Mouse (Mus musculus) liver, embryonic 11.5 days (tissue): ENCODE measurements around the gene Ssbp3. TPM values are rescaled to one million over a fixed set of nuclear protein-coding genes. Genes with fewer than 3 reads are reported as not detected.

Experiments used
- ATAC-seq: fragments of 200-750 bp; cut with Nextera tagmentation; replicated peaks from 2 replicates; pipeline ENCODE4 v1.8.0; 2017; ENCODE audit warnings: moderate number of reproducible peaks, mild to moderate bottlenecking, moderate TSS enrichment, moderate library complexity; ENCODE audit not compliant: low FRiP score
- DNase-seq: peaks from one replicate; pipeline ENCODE4 v3.0.0-alpha.2; 2017; ENCODE audit warnings: low spot score
- H3K27ac ChIP-seq: fragments of 300-500 bp; sonication (generic); 2 replicates; pipeline ENCODE4 v1.5.1; 2014; ENCODE audit warnings: mild to moderate bottlenecking, low read depth, low read length, control low read depth
- H3K27me3 ChIP-seq: fragments of 300-500 bp; sonication (generic); replicated peaks from 2 replicates; pipeline ENCODE4 v1.6.1; 2014; ENCODE audit warnings: low read length, mixed read lengths; ENCODE audit not compliant: control insufficient read depth, insufficient read depth
- H3K36me3 ChIP-seq: fragments of 300-500 bp; sonication (generic); 2 replicates; pipeline ENCODE4 v1.6.1; 2014; ENCODE audit warnings: mild to moderate bottlenecking, low read length, moderate library complexity, mixed read lengths; ENCODE audit not compliant: control insufficient read depth, insufficient read depth
- H3K4me1 ChIP-seq: fragments of 300-500 bp; sonication (generic); replicated peaks from 2 replicates; pipeline ENCODE4 v1.6.1; 2014; ENCODE audit warnings: low read length, mixed read lengths; ENCODE audit not compliant: control insufficient read depth, insufficient read depth
- H3K4me2 ChIP-seq: fragments of 300-500 bp; sonication (generic); 2 replicates; pipeline ENCODE4 v1.6.1; 2014; ENCODE audit warnings: mild to moderate bottlenecking, control low read depth, moderate library complexity
- H3K4me3 ChIP-seq: fragments of 300-500 bp; sonication (generic); 2 replicates; pipeline ENCODE4 v1.5.1; 2014; ENCODE audit warnings: low read depth, low read length, control low read depth
- H3K9ac ChIP-seq: fragments of 300-500 bp; sonication (generic); 2 replicates; pipeline ENCODE4 v1.6.1; 2014; ENCODE audit warnings: low read depth, low read length, control low read depth
- H3K9me3 ChIP-seq: fragments of 300-500 bp; sonication (generic); 2 replicates; pipeline ENCODE4 v1.6.1; 2016; ENCODE audit warnings: low read length, inconsistent platforms, mixed read lengths; ENCODE audit not compliant: control insufficient read depth
- WGBS: fragments of 180-500 bp; shearing (Covaris S2); extraction: QIAGEN DNeasy Blood & Tissue Kit; methylation state at CpG from one replicate; pipeline ENCODE4 v1.1.7; 2014; 5-methylcytosine and 5-hydroxymethylcytosine counted together
- polyA plus RNA-seq: library from polyadenylated mRNA; unstranded; fragments of >200 nt; fragmentation: Nextera tagmentation; extraction: Ambion mirVana; gene quantifications from 2 replicates; pipeline ENCODE4 v1.2.1, GENCODE M21; 2014

Gene Ssbp3
- polyA plus RNA-seq, result 71.1 and 89.0 TPM in 2 replicates

GRCm38 (mm10) chr4:106910201-106911172 lies at the start of gene Ssbp3:
Gene Ssbp3, plus strand, starts transcription at chr4:106910701.
- peak within 1 kb of the TSS; percentile 99 for H3K9ac ChIP-seq
- WGBS, result under 1% methylated on average over 44 of the region's 51 CpGs
- H3K4me3 ChIP-seq, result peak within 1 kb of the TSS; percentile 100
- H3K4me2 ChIP-seq, result peak within 1 kb of the TSS; percentile 95
- H3K4me1 ChIP-seq, result peaks cover 53% of the 10 kb centered on the region
- H3K9me3 ChIP-seq, result no peaks in the 10 kb centered on the region
- peak; percentile 32 for ATAC-seq
- H3K27ac ChIP-seq, result peak within 1 kb of the TSS; percentile 100
- DNase-seq, result peak; percentile 80
- H3K27me3 ChIP-seq, result no peaks in the 10 kb centered on the region
- H3K36me3 ChIP-seq, result peaks cover 17% of the 10 kb centered on the region

- H3K27ac ChIP-seq, result peak overlapping the region; percentile 50; the same call in 1 of the 2 replicates
- H3K36me3 ChIP-seq, result no peaks in the 10 kb centered on the region
- no peak overlapping the region for H3K9ac ChIP-seq
- 49% methylated on average over 8 of the region's 8 CpGs for WGBS
- H3K4me3 ChIP-seq, result no peak overlapping the region
- peaks cover 31% of the 10 kb centered on the region for H3K4me1 ChIP-seq
- peak overlapping the region; percentile 26 for H3K4me2 ChIP-seq
- H3K27me3 ChIP-seq, result no peaks in the 10 kb centered on the region
- DNase-seq, result no peak
- no peaks in the 10 kb centered on the region for H3K9me3 ChIP-seq
- ATAC-seq, result no peak
These were observed 48.6 kb upstream of the Ssbp3 start for GRCm38 (mm10) chr4:106861871-106862270.

GRCm38 (mm10) chr4:106862317-106862716 lies 48.2 kb upstream of the Ssbp3 start:
- no peaks in the 10 kb centered on the region for H3K36me3 ChIP-seq
- DNase-seq (no peak), ATAC-seq (no peak)
- H3K4me2 ChIP-seq, result peak overlapping the region; percentile 26
- no peak overlapping the region for H3K4me3 ChIP-seq
- 23% methylated on average over 7 of the region's 7 CpGs for WGBS
- H3K27me3 ChIP-seq, result no peaks in the 10 kb centered on the region
- no peak overlapping the region for H3K9ac ChIP-seq
- peaks cover 32% of the 10 kb centered on the region for H3K4me1 ChIP-seq
- peak overlapping the region; percentile 50; the same call in 1 of the 2 replicates for H3K27ac ChIP-seq
- no peaks in the 10 kb centered on the region for H3K9me3 ChIP-seq

GRCm38 (mm10) chr4:106862767-106863370 lies 47.6 kb upstream of the Ssbp3 start:
- Histone ChIP-seq H3K27ac (no peak overlapping the region), H3K4me3 (no peak overlapping the region), H3K36me3 (no peaks in the 10 kb centered on the region), H3K4me1 (peaks cover 32% of the 10 kb centered on the region), H3K9me3 (no peaks in the 10 kb centered on the region), H3K9ac (no peak overlapping the region), H3K4me2 (no peak overlapping the region), H3K27me3 (no peaks in the 10 kb centered on the region)
- DNase-seq (no peak), ATAC-seq (no peak)
- 59% methylated on average over 3 of the region's 3 CpGs for WGBS

GRCm38 (mm10) chr4:106865415-106866110 lies 44.9 kb upstream of the Ssbp3 start:
- no peaks in the 10 kb centered on the region for H3K27me3 ChIP-seq
- peaks cover 41% of the 10 kb centered on the region for H3K4me1 ChIP-seq
- no peaks in the 10 kb centered on the region for H3K36me3 ChIP-seq
- H3K9me3 ChIP-seq, result no peaks in the 10 kb centered on the region
- ATAC-seq (no peak), DNase-seq (no peak)
- peak overlapping the region; percentile 23 for H3K9ac ChIP-seq
- no peak overlapping the region for H3K4me3 ChIP-seq
- 26% methylated on average over 19 of the region's 19 CpGs for WGBS
- peak overlapping the region; percentile 65 for H3K27ac ChIP-seq
- no peak overlapping the region for H3K4me2 ChIP-seq

GRCm38 (mm10) chr4:106866381-106866780 lies 44.1 kb upstream of the Ssbp3 start:
- H3K27ac ChIP-seq, result 0 out of 2 replicates have a peak overlapping the region, but pooled peaks have one; percentile 28
- H3K27me3 ChIP-seq, result no peaks in the 10 kb centered on the region
- ATAC-seq, result no peak
- H3K4me2 ChIP-seq, result no peak overlapping the region
- no peaks in the 10 kb centered on the region for H3K36me3 ChIP-seq
- H3K4me3 ChIP-seq, result no peak overlapping the region
- 73% methylated on average over 5 of the region's 5 CpGs for WGBS
- DNase-seq, result no peak
- H3K9me3 ChIP-seq, result no peaks in the 10 kb centered on the region
- H3K9ac ChIP-seq, result no peak overlapping the region
- H3K4me1 ChIP-seq, result peaks cover 45% of the 10 kb centered on the region

GRCm38 (mm10) chr4:106866845-106867244 lies 43.7 kb upstream of the Ssbp3 start:
- Histone ChIP-seq H3K4me2 (no peak overlapping the region), H3K4me1 (peaks cover 45% of the 10 kb centered on the region), H3K9me3 (no peaks in the 10 kb centered on the region), H3K4me3 (no peak overlapping the region), H3K27ac (0 out of 2 replicates have a peak overlapping the region, but pooled peaks have one; percentile 21), H3K36me3 (no peaks in the 10 kb centered on the region), H3K9ac (no peak overlapping the region), H3K27me3 (no peaks in the 10 kb centered on the region)
- 38% methylated on average over 7 of the region's 7 CpGs for WGBS
- peak; percentile 32 for ATAC-seq
- DNase-seq, result peak; percentile 65

GRCm38 (mm10) chr4:106868737-106869438 lies 41.6 kb upstream of the Ssbp3 start:
- no peak for ATAC-seq
- Histone ChIP-seq H3K9ac (peak overlapping the region; percentile 39; the same call in 1 of the 2 replicates), H3K27me3 (no peaks in the 10 kb centered on the region), H3K9me3 (no peaks in the 10 kb centered on the region), H3K4me1 (peaks cover 39% of the 10 kb centered on the region), H3K36me3 (no peaks in the 10 kb centered on the region), H3K4me3 (no peak overlapping the region), H3K4me2 (no peak overlapping the region), H3K27ac (no peak overlapping the region)
- 52% methylated on average over 12 of the region's 12 CpGs for WGBS
- DNase-seq, result no peak
